Mouse (Mus musculus): Measurements from ENCODE around the gene Mast1. TPM values are rescaled to one million over a fixed set of nuclear protein-coding genes. Genes with fewer than 3 reads are reported as not detected.

Gene Mast1
- polyA plus RNA-seq, 1 experiment = 0.01 TPM

- peaks cover 91% of the 10 kb centered on the region for H3K27me3 ChIP-seq (ENCODE audit: control insufficient read depth)
Measured at GRCm38 (mm10) chr8:84945633-84946527, 8.7 kb upstream of the Mast1 start.

GRCm38 (mm10) chr8:84945235-84945632 is 8.1 kb upstream of the Mast1 start:
- peaks cover 20% of the 10 kb centered on the region for H3K4me1 ChIP-seq (ENCODE audit: control insufficient read depth)
- no peak overlapping the region for H3K4me3 ChIP-seq (replicated peaks)
- H3K36me3 ChIP-seq (ENCODE audit: control insufficient read depth) = no peaks in the 10 kb centered on the region
- TF ChIP-seq GATA1 (IDR thresholded peaks at IDR 0.05; ENCODE audit: low read length) (no peak), TAL1 (IDR thresholded peaks at IDR 0.05; ENCODE audit: low read length) (no peak)
- H3K27me3 ChIP-seq (ENCODE audit: control insufficient read depth) = peaks cover 91% of the 10 kb centered on the region
- peaks cover 21% of the 10 kb centered on the region; the same call in 1 of the 2 replicates for H3K9me3 ChIP-seq (ENCODE audit: control insufficient read depth, low read length)

More at GRCm38 (mm10) chr8:84945633-84946527, 8.7 kb upstream of the Mast1 start:
- Histone ChIP-seq H3K4me1 (ENCODE audit: control insufficient read depth) (peaks cover 20% of the 10 kb centered on the region), H3K9me3 (ENCODE audit: control insufficient read depth, low read length) (peaks cover 21% of the 10 kb centered on the region; the same call in 1 of the 2 replicates), H3K4me3 (replicated peaks) (no peak overlapping the region), H3K36me3 (ENCODE audit: control insufficient read depth) (no peaks in the 10 kb centered on the region)
- no peak for TF ChIP-seq GATA1 (IDR thresholded peaks at IDR 0.05; ENCODE audit: low read length)
- TF ChIP-seq TAL1 (IDR thresholded peaks at IDR 0.05; ENCODE audit: low read length) = no peak

GRCm38 (mm10) chr8:84944478-84945160 is 7.5 kb upstream of the Mast1 start:
- TF ChIP-seq GATA1 (IDR thresholded peaks at IDR 0.05; ENCODE audit: low read length) (no peak), TAL1 (IDR thresholded peaks at IDR 0.05; ENCODE audit: low read length) (no peak)
- Histone ChIP-seq H3K27me3 (ENCODE audit: control insufficient read depth) (peaks cover 88% of the 10 kb centered on the region), H3K4me3 (replicated peaks) (no peak overlapping the region), H3K9me3 (ENCODE audit: control insufficient read depth, low read length) (peaks cover 21% of the 10 kb centered on the region; the same call in 1 of the 2 replicates), H3K4me1 (ENCODE audit: control insufficient read depth) (peaks cover 20% of the 10 kb centered on the region), H3K36me3 (ENCODE audit: control insufficient read depth) (no peaks in the 10 kb centered on the region)

GRCm38 (mm10) chr8:84943699-84944098 is 6.5 kb upstream of the Mast1 start:
- Histone ChIP-seq H3K9me3 (ENCODE audit: control insufficient read depth, low read length) (peaks cover 21% of the 10 kb centered on the region; the same call in 1 of the 2 replicates), H3K27me3 (ENCODE audit: control insufficient read depth) (peaks cover 85% of the 10 kb centered on the region), H3K4me3 (replicated peaks) (no peak overlapping the region), H3K4me1 (ENCODE audit: control insufficient read depth) (peaks cover 20% of the 10 kb centered on the region), H3K36me3 (ENCODE audit: control insufficient read depth) (no peaks in the 10 kb centered on the region)
- TF ChIP-seq GATA1 (IDR thresholded peaks at IDR 0.05; ENCODE audit: low read length) (no peak), TAL1 (IDR thresholded peaks at IDR 0.05; ENCODE audit: low read length) (no peak)

- TF ChIP-seq TAL1 (IDR thresholded peaks at IDR 0.05; ENCODE audit: low read length) (no peak), GATA1 (IDR thresholded peaks at IDR 0.05; ENCODE audit: low read length) (no peak)
Measured at GRCm38 (mm10) chr8:84937620-84938485, 694 bp upstream of the Mast1 start.

GRCm38 (mm10) chr8:84936041-84936961 is 858 bp downstream of the Mast1 start:
- Histone ChIP-seq H3K36me3 (ENCODE audit: control insufficient read depth) (no peaks in the 10 kb centered on the region), H3K9me3 (ENCODE audit: control insufficient read depth, low read length) (peaks cover 8% of the 10 kb centered on the region; the same call in 1 of the 2 replicates), H3K4me1 (ENCODE audit: control insufficient read depth) (peaks cover 37% of the 10 kb centered on the region), H3K4me3 (replicated peaks) (peak overlapping the region; percentile 55), H3K27me3 (ENCODE audit: control insufficient read depth) (peaks cover 90% of the 10 kb centered on the region)
- TF ChIP-seq TAL1 (IDR thresholded peaks at IDR 0.05; ENCODE audit: low read length) (no peak), GATA1 (IDR thresholded peaks at IDR 0.05; ENCODE audit: low read length) (no peak)

More at GRCm38 (mm10) chr8:84937620-84938485, 694 bp upstream of the Mast1 start:
- Histone ChIP-seq H3K4me3 (replicated peaks) (no peak overlapping the region), H3K36me3 (ENCODE audit: control insufficient read depth) (no peaks in the 10 kb centered on the region), H3K27me3 (ENCODE audit: control insufficient read depth) (peaks cover 86% of the 10 kb centered on the region), H3K4me1 (ENCODE audit: control insufficient read depth) (peaks cover 37% of the 10 kb centered on the region), H3K9me3 (ENCODE audit: control insufficient read depth, low read length) (peaks cover 8% of the 10 kb centered on the region; the same call in 1 of the 2 replicates)

- H3K27me3 ChIP-seq (ENCODE audit: control insufficient read depth) = peaks cover 91% of the 10 kb centered on the region
- H3K9me3 ChIP-seq (ENCODE audit: control insufficient read depth, low read length) = peaks cover 8% of the 10 kb centered on the region; the same call in 1 of the 2 replicates
- peaks cover 37% of the 10 kb centered on the region for H3K4me1 ChIP-seq (ENCODE audit: control insufficient read depth)
- no peak overlapping the region for H3K4me3 ChIP-seq (replicated peaks)
- H3K36me3 ChIP-seq (ENCODE audit: control insufficient read depth) = no peaks in the 10 kb centered on the region
- no peak for TF ChIP-seq GATA1 (IDR thresholded peaks at IDR 0.05; ENCODE audit: low read length)
- TF ChIP-seq TAL1 (IDR thresholded peaks at IDR 0.05; ENCODE audit: low read length) = no peak
Measured at GRCm38 (mm10) chr8:84935489-84935888, 1.7 kb downstream of the Mast1 start.

Measured in erythroblast, embryonic 14.5 days (primary cell).